Mouse (Mus musculus): Measurements from ENCODE around the gene Adck2. TPM values are rescaled to one million over a fixed set of nuclear protein-coding genes. Genes with fewer than 3 reads are reported as not detected.

Gene Adck2
- total and polyA plus RNA-seq, 3 experiments, result 4.8 to 17.7 (median 16.5) TPM

DNA sequence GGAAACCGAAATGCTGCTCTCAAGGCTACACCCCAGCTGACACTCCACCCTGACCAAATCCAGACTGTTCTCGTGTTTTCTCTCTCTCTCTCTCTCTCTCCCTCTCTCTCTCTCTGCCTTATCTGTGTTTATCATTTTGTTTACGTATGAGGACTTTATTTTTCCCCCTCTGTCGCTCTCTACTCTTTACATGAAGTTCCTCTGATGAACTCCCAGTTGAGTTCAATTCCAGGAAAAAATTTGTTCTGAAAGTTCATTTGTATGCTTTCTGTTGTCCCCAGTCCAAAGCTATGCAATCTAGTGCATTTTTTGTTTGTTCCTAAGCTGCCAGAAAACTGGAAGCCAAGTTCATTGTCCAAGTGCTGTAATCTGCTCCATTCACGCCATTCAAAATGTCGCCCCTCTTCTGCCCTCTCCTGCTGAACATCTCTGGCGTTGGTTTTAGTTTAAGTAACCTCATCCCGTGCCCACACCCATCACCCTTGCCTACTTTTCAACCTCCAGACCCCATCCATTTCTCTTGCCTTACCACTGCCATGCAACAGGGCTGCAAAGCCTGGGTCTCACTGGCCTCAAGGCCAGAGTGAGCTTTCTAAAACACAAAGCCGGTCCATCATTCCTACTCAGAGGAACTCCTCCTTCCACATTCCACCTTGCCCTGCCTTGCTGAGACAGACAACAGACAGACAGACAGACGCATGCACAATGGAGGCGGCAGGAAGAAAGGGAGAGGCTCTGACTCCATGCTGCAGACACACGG, 18.6 kb upstream of the Adck2 start:
- Histone ChIP-seq H3K4me2 (ENCODE audit: insufficient read depth, low read depth, poor library complexity, severe bottlenecking) (no peak overlapping the region), H3K4me3 (replicated peaks in 1 of 3; ENCODE audit: low read depth in 2 of 3, low read length in 2 of 3, poor library complexity in 1 of 3) (no peak overlapping the region), H3K27me3 (replicated peaks) (peaks cover 17% of the 10 kb centered on the region), H3K4me1 (ENCODE audit: control insufficient read depth in 1 of 2, insufficient read depth in 2 of 2) (peaks cover 0 to 31% of the 10 kb centered on the region in 2 experiments; a peak in 3 of 4 replicates), H3K9me3 (replicated peaks; ENCODE audit: low read length) (peaks cover 2% of the 10 kb centered on the region), H3K9ac (ENCODE audit: insufficient read depth, low read depth) (no peak overlapping the region), H3K36me3 (replicated peaks in 1 of 2; ENCODE audit: control insufficient read depth in 1 of 2, insufficient read depth in 1 of 2, low read length in 1 of 2) (no peaks in the 10 kb centered on the region), H3K27ac (ENCODE audit: insufficient read depth, low read depth) (no peak overlapping the region), H3K79me2 (replicated peaks; ENCODE audit: control insufficient read depth, extremely low read depth, insufficient read depth, poor library complexity, severe bottlenecking) (no peaks in the 10 kb centered on the region; the same call in 1 of the 2 replicates)
- TF ChIP-seq ZMIZ1 (IDR thresholded peaks at IDR 0.05; ENCODE audit: low read depth, low read length) (no peak), ZKSCAN1 (IDR thresholded peaks at IDR 0.05; ENCODE audit: borderline replicate concordance, low read depth, low read length) (no peak), BHLHE40 (IDR thresholded peaks at IDR 0.05; ENCODE audit: low read depth, low read length) (no peak), GABPA (IDR thresholded peaks at IDR 0.05; ENCODE audit: insufficient replicate concordance, low read depth, low read length) (no peak), RCOR1 (conservative IDR thresholded peaks at IDR 0.05; ENCODE audit: low read depth, low read length) (no peak), TCF12 (IDR thresholded peaks at IDR 0.05; ENCODE audit: low read depth, low read length) (no peak), USF2 (conservative IDR thresholded peaks at IDR 0.05; ENCODE audit: low read depth, low read length) (no peak), EP300 (IDR thresholded peaks at IDR 0.05; ENCODE audit: low read length) (no peak), MAX (IDR thresholded peaks at IDR 0.05; ENCODE audit: low read length) (no peak), SIN3A (IDR thresholded peaks at IDR 0.05; ENCODE audit: low read length) (no peak)
- no peak for DNase-seq (ENCODE audit: extremely low read depth)
- dilution Hi-C loops (cut with MboI; ENCODE audit: extremely low pct_ligation_motif_present, extremely low pct_unique_long_range_greater_than_20kb, low sequenced_read_pairs) (loop anchor here (25.0 kb wide), 1 partner anchor 93 kb away; no protein-coding TSS in a partner anchor), in situ Hi-C loops (cut with MboI; ENCODE audit: low pct_ligation_motif_present, low pct_unique_long_range_greater_than_20kb, low sequenced_read_pairs) (loop anchor here (5.0 kb wide), 1 partner anchor 38 kb away; no protein-coding TSS in a partner anchor)

- no peak overlapping the region for H3K4me2 ChIP-seq (ENCODE audit: insufficient read depth, low read depth, poor library complexity, severe bottlenecking)
- H3K9me3 ChIP-seq (replicated peaks; ENCODE audit: low read length), result peaks cover 2% of the 10 kb centered on the region
- no peak for DNase-seq (ENCODE audit: extremely low read depth)
- no peaks in the 10 kb centered on the region; the same call in 1 of the 2 replicates for H3K79me2 ChIP-seq (replicated peaks; ENCODE audit: control insufficient read depth, extremely low read depth, insufficient read depth, poor library complexity, severe bottlenecking)
- in situ Hi-C loops (cut with MboI; ENCODE audit: low pct_ligation_motif_present, low pct_unique_long_range_greater_than_20kb, low sequenced_read_pairs), result no loop called here
- no peak for TF ChIP-seq TBP (conservative IDR thresholded peaks at IDR 0.05; ENCODE audit: low read depth, low read length)
- TF ChIP-seq BHLHE40 (IDR thresholded peaks at IDR 0.05; ENCODE audit: low read depth, low read length), result no peak
- TF ChIP-seq SIN3A (IDR thresholded peaks at IDR 0.05; ENCODE audit: low read length), result no peak
- no peak for TF ChIP-seq MXI1 (IDR thresholded peaks at IDR 0.05; ENCODE audit: low read depth, low read length)
- no peak for TF ChIP-seq MAFK (IDR thresholded peaks at IDR 0.05; ENCODE audit: insufficient replicate concordance, low read length)
- no peak for TF ChIP-seq ZKSCAN1 (IDR thresholded peaks at IDR 0.05; ENCODE audit: borderline replicate concordance, low read depth, low read length)
- no peak for TF ChIP-seq ELF1 (IDR thresholded peaks at IDR 0.05; ENCODE audit: low read depth, low read length)
- dilution Hi-C loops (cut with MboI; ENCODE audit: extremely low pct_ligation_motif_present, extremely low pct_unique_long_range_greater_than_20kb, low sequenced_read_pairs), result loop anchor here (25.0 kb wide), 1 partner anchor 93 kb away; no protein-coding TSS in a partner anchor
- H3K4me3 ChIP-seq (replicated peaks in 1 of 3; ENCODE audit: low read depth in 2 of 3, low read length in 2 of 3, poor library complexity in 1 of 3), result no peak overlapping the region
- no peaks in the 10 kb centered on the region for H3K36me3 ChIP-seq (replicated peaks in 1 of 2; ENCODE audit: control insufficient read depth in 1 of 2, insufficient read depth in 1 of 2, low read length in 1 of 2)
- no peak overlapping the region for H3K9ac ChIP-seq (ENCODE audit: insufficient read depth, low read depth)
- peaks cover 17% of the 10 kb centered on the region for H3K27me3 ChIP-seq (replicated peaks)
- no peak overlapping the region for H3K27ac ChIP-seq (ENCODE audit: insufficient read depth, low read depth)
- peaks cover 0 to 31% of the 10 kb centered on the region in 2 experiments; a peak in 3 of 4 replicates for H3K4me1 ChIP-seq (ENCODE audit: control insufficient read depth in 1 of 2, insufficient read depth in 2 of 2)
These were observed 18.1 kb upstream of the Adck2 start for GRCm38 (mm10) chr6:39555648-39555945.

Data from CH12.LX (cell line).